Mouse (Mus musculus) ES-CJ7 (cell line): ENCODE data around the gene Mvb12a.

ENCODE experiments used
- DNase-seq: peaks from one replicate; pipeline ENCODE4 v3.0.0; 2011; ENCODE audit warnings: low read depth, low spot score

Gene Mvb12a

DNA sequence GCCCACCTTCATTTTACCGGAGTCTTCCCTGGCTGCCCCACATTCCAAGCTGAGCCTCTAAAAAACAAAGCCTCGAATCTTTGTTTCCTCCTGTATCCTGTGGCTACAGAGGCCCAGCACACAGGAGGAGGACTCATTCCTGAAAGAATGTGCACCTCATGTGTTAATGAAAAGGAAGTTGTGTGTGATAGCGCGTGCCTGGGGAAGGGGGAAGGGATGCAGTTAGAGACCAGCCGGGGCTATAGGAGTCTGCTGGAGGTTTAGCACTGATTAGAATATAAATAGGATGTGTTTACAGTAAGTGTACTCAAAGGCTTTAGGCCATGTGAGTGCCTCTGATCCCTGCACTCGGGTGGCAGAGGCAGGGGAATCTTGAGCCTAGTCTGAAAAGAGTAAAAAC, 16.4 kb upstream of the Mvb12a start:
- peak; percentile 95 for DNase-seq

GRCm38 (mm10) chr8:71527162-71527870, 15.4 kb upstream of the Mvb12a start:
- DNase-seq, result no peak

DNA sequence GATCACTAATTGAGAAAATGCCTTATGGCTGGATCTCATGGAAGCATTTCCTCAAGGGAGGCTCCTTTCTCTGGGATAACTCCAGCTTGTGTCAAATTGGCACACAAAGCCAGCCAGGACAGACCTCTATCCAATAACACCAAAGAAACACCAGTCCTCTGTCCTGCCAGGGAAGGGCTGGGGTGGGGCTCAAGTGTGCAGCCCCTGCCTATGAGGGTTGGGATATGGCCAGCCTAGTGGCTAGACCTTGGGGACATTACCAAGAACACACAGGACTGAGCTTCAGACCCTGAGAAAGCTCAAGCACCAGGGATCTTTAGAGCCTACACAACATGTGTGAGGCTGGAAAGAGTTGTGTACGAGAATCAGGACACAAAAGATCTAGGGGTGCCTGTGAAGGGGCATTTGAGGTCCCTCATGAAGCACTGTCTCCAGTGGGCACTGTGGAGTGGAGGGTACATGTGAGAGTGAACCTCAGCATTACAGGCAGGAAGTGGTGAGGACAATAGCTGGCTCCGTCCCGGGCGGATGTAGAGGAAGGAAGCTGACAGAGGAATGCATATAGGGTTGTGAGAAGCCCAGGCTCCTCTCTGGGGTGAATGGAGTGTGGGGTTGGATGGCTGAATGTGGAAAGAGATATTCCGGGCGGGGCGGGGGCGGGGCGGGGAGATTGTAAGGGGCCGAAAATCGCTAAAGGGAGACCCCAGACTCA, 14.2 kb upstream of the Mvb12a start:
- DNase-seq, result no peak

DNA sequence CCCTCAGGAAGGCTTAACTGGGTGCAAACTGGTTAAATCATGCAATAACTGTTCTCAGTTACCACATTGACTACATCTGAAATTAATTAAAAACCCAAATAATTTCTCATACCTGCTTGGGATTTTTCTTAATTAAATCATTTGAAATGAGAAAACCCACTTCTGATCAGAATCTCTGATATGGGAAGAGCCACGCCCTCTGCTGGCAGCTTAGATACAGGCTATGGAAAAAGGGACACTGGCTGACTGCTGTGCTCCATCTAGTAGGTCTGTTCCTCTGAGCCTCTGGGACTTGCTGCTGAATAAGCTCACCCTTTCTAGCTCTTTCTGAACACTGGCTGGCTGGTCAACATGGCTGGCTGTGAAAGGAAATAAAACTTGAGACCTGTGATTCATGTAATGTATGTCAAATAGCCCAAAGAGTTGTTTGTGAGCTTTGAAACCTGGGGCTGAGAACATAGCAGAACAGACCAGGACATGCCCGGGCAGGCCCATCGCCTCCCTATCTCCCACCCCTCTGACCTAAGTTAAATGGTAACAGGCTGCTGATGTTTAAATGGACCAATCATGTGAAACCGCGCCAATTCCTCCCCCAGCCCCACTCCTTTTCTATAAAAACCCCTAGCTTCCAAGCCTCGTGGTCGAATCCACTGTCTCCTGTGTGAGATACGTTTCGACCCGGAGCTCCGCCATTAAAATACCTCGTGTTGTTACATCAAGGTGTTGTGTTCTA, 11.8 kb upstream of the Mvb12a start:
- peak; percentile 89 for DNase-seq

- no peak for DNase-seq
Measured at GRCm38 (mm10) chr8:71534263-71534810, 8.4 kb upstream of the Mvb12a start.

DNA sequence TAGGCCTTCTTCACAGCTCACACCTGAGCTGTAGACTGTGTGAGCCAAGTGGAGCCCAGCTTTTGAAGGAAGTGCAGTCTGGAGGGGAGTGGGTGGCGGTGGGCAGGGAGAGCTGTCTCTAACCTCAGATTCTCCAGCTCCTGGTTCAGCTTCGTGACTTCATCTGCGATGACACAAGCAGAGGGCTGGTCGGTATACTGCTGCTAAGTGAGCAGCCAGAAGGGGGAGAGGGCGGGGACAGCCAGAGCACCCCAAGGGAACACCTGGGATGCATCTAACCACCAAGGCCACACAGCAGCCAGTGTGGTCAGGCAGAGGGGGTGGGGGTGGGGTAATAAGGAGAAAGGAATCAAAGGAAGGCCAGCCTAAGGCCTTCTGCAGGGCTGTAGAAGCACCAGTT, 7.1 kb upstream of the Mvb12a start:
- DNase-seq, result no peak

DNA sequence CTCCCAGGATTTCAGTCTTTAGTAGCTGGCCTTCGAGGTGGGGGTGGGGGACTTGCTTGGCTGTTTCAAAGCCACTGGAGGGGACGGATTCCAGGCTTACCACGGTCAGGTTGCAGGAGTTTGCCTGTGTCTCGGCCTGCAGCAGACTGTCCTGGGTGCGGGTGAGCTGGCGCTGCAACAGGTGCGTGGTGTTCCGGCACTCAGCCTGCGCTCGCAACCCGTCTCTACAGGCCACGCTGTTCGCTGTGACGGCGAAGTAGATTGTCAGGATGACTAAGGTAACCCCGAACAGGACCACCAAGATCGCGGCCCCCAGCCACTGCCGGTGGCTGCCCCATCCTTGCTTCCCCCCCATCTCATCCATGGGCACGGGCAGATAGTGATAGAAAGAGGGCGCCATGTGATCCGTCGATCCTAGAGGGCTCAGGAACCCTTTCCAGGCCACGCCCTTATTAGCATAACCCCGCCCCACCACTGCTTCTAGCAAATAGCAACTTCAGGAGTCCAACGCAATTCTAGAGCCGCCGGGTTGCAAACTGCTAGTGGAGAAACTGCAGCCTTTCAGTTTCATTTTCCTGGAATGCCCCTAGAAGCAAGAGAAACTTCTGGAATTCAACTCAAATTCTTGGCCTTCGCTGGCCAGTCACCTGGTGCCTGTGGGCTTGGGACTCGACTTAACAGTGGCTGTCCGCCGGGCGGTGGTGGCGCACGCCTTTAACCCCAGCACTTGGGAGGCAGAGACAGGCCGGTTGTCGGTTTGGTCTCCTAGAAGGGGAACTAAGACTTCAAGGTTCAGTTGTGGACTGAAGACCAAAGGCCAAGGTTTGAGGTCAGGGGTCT, 5.5 kb upstream of the Mvb12a start, which contains the start of gene Bst2:
TSS of gene Bst2 (minus strand) at position 429 of the 840 bp plus-strand sequence.
- DNase-seq, result peak; percentile 94

DNA sequence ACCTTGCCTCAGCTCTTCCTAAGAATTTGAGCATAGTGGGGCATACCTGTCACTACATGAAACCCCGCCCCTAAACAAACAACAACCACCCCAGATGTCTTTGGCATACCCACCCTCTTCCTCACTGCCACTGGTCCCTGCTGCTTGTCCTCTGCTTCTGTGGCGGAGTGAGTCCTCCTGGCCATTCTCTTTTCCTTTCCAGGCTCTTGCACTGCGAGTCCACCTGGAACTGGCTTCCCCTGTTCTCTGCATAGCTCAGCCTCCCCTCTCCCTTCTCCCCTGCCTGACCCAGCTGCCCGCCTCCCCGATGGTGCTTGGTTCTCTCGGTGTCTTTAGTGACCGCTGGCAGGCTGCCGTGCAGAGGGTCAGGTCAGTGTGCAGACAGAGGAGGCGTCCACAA, 1.0 kb downstream of the Mvb12a start:
- DNase-seq, result no peak

GRCm38 (mm10) chr8:71545053-71545452, 2.3 kb downstream of the Mvb12a start:
- DNase-seq, result no peak

DNA sequence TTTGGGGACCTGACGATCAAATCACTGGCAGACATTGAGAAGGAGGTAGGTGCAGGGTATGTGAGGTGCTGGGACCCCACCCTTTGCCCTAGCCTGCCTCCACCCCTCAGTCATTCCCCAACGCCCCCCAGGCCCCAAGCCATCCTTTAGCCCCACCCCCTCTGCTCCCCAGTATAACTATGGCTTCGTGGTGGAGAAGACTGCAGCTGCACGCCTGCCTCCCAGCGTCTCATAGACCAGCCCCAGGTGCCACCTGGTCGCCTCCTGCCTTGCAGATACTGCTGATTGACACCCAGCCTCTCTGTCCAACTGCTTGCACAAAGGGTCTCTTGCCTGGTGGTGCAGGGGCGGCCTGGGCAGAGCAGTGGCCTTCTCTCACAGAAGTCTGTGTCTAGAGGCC, 4.9 kb downstream of the Mvb12a start:
- DNase-seq, result no peak

DNA sequence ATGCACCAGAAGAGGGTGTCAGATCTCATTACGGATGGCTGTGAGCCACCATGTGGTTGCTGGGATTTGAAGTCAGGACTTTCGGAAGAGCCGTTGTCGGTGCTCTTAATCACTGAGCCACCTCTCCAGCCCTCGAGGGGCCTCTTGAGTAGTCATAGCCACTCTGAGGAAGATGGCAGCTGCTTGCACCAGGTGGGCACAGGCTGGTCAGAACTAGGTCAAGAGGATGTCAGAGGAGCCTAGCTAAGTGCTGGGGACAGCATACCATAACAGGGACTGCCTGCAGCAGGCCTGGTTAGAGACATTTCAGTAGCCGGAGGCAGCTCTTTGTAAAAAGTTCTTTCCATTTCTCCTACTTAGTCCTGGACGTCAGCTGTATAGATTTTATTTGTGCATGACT, 8.0 kb downstream of the Mvb12a start:
- no peak for DNase-seq

- DNase-seq, result no peak
Measured at GRCm38 (mm10) chr8:71552770-71553169, 10.0 kb downstream of the Mvb12a start.

DNA sequence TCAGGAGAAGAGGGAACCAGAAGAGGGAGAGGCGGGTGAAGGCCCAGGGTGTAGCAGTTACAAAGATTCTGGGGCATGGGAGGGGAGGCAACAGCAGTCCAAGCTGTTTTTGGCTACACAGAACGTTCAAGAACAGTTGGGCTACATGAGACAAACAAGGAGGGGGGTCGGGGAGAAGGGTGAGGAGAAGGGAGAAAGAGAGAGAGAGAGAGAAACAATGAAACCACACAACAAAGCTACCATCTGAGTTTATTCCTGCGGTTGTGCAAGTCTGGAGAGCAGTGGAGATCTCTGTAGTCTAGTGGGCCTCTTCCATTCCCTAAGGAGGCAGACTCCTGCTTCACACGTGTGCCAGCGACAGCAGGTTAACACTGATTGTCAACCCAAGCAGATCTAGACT, 11.3 kb downstream of the Mvb12a start:
- DNase-seq, result no peak

DNA sequence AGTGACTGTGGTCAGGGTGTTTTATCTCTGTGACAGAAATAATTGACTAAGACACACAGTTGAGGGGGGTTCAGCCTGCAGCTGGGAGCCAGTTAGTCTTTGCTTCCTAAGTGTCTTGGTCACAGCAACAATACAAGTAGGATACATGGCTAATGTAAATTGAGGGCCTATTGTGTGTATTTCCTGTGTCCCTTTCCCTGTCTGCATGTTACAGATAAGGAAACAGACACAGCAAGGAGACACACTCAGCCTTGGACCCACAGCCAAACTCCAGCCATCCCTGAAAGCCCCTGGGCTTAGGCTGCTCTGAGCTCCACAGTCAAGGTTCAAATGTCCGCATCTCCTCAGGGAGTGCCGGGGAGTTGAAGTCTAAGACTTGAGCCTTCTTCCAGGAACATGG, 11.9 kb downstream of the Mvb12a start:
- DNase-seq, result no peak

- peak; percentile 57 for DNase-seq
Measured at GRCm38 (mm10) chr8:71558071-71558957, 15.6 kb downstream of the Mvb12a start, which contains the start of gene Tmem221. TSS of gene Tmem221 (minus strand) at chr8:71558871.

DNA sequence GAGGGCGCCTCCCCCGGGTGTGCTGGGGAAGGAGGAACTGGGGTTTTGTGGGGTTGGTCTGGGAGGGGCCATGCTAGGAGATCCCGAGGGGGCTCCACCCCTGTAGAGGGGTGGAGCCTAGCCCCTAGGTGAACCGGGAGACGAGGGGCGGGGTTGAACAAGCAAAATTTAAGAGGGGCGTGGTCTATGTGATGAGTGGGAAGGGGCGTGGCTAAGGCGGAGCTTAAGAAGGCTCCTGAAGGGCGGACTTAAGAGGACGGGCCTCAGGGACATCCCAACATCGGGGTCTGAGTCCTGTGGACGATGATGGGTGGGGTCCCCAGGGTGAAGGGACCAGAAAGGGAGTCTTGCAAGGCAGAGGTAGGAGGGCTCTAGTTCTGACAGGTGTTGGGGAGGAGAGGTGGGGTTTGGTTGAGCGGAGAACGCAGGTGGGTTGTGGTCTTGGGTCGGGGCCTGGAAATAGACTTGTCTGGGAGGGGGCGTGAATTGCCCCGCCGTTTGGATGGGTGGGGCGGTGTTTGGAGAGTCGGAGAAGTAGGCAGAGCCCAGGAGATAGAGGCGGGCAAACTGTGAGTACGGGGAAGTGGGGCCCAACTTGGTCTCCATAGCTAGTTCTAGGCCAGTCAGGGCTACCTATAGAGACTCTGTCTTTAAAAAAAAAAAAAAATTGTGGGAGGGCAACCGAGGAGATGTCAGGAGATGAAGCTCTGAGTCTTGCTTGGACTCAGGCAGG, 16.4 kb downstream of the Mvb12a start:
- DNase-seq, result peak; percentile 98

GRCm38 (mm10) chr8:71560071-71560470, 17.3 kb downstream of the Mvb12a start:
- DNase-seq, result no peak

DNA sequence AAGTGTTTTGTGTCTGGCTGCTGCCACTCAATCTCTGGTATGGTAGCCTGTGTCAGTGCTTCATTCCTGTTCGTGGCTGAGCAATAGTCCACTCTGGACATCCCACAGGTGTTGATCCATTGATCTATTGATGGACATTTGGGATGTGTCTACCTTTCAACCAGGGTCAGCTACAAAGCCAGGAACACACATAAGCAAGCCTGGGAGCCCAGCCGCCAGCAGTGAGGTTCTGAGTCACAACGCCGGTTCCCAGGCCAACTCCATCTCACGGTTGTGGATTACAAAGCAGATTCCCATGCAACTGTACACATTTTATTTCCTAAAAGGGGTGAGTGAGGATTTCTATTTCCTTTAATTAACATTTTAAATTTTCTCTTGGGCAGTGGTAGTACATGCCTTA, 18.0 kb downstream of the Mvb12a start:
- DNase-seq, result no peak

DNA sequence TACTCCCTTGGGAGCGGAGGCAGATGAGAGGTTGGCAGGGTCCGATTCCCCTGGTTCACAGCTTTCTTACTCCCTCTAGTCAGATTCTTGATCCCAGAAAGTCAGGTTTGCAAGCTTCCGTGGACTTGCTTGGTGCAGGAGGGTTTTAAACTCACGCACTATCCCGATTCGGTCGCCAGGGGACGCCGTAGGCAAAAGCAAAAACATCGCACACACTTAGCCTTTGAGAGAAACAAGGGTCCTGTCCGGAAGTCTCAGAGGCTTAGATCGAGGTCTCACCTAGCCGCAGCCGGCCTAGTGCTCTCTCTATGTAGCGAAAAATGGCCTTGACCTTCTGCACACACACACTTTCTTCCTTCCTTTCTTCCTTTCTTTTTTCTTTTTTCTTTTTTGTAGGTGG, 18.7 kb downstream of the Mvb12a start:
- DNase-seq, result peak; percentile 90

DNA sequence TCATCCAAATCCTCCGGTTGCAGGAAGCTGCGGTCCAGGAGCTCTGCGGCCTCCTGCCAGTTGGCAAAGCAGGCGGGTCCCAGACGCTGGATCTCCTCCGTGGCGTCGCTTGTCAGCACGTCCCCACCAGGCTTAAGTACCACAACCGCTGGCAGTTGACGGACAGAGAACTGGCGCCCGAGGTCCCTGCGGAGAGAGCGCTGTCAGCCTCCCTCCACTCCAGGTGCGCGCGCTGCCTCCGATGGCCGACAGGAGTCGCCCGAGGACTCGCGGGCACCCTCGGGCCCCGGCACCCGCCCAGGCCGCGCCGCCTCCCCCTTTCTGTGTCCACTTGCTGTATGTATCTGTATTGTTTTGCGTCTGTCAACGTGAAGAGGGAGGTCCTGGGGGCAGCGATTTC, 20.0 kb downstream of the Mvb12a start:
- peak; percentile 74 for DNase-seq
